Mouse (Mus musculus): ENCODE results near the gene Secisbp2l. TPM values are rescaled to one million over a fixed set of nuclear protein-coding genes. Genes with fewer than 3 reads are reported as not detected.

Gene Secisbp2l
- polyA plus RNA-seq, 1 experiment from 2014 or later = 45.3 TPM

- no peaks in the 10 kb centered on the region for H3K9me3 ChIP-seq (ENCODE audit: low read length)
Observed at GRCm38 (mm10) chr2:125789265-125789664, 6.6 kb upstream of the Secisbp2l start.

GRCm38 (mm10) chr2:125788785-125789184 lies 6.1 kb upstream of the Secisbp2l start:
- H3K4me1 ChIP-seq (ENCODE audit: insufficient read depth, low read depth, low read length) = peaks cover 4% of the 10 kb centered on the region; the same call in 1 of the 2 replicates
- no peak overlapping the region for H3K9ac ChIP-seq (replicated peaks; ENCODE audit: low read depth)
- H3K27ac ChIP-seq (ENCODE audit: low read length) = no peak overlapping the region
- ATAC-seq (no peak), DNase-seq (ENCODE audit: low spot score) (no peak)
- TF ChIP-seq EP300 (IDR thresholded peaks at IDR 0.05) = no peak
- TF ChIP-seq CTCF (IDR thresholded peaks at IDR 0.05) = no peak
- H3K36me3 ChIP-seq (ENCODE audit: insufficient read depth, low read length) = no peaks in the 10 kb centered on the region
- no peaks in the 10 kb centered on the region for H3K9me3 ChIP-seq (ENCODE audit: low read length)
- no peak overlapping the region for H3K4me2 ChIP-seq (replicated peaks; ENCODE audit: low read depth, low read length)
- H3K27me3 ChIP-seq (replicated peaks; ENCODE audit: insufficient read depth, low read length) = no peaks in the 10 kb centered on the region
- WGBS = 44% methylated on average over 3 of the region's 3 CpGs
- no peak overlapping the region for H3K4me3 ChIP-seq (ENCODE audit: low read depth, low read length)

More at GRCm38 (mm10) chr2:125789265-125789664, 6.6 kb upstream of the Secisbp2l start:
- H3K27me3 ChIP-seq (replicated peaks; ENCODE audit: insufficient read depth, low read length) = no peaks in the 10 kb centered on the region
- TF ChIP-seq EP300 (IDR thresholded peaks at IDR 0.05) (no peak), CTCF (IDR thresholded peaks at IDR 0.05) (no peak)
- ATAC-seq (no peak), DNase-seq (ENCODE audit: low spot score) (no peak)
- no peak overlapping the region for H3K27ac ChIP-seq (ENCODE audit: low read length)
- H3K4me3 ChIP-seq (ENCODE audit: low read depth, low read length) = no peak overlapping the region
- peaks cover 4% of the 10 kb centered on the region; the same call in 1 of the 2 replicates for H3K4me1 ChIP-seq (ENCODE audit: insufficient read depth, low read depth, low read length)
- H3K36me3 ChIP-seq (ENCODE audit: insufficient read depth, low read length) = no peaks in the 10 kb centered on the region
- no peak overlapping the region for H3K4me2 ChIP-seq (replicated peaks; ENCODE audit: low read depth, low read length)
- no peak overlapping the region for H3K9ac ChIP-seq (replicated peaks; ENCODE audit: low read depth)
- 73% methylated on average over 5 of the region's 5 CpGs for WGBS

- Histone ChIP-seq H3K9ac (replicated peaks; ENCODE audit: low read depth) (no peak overlapping the region), H3K27me3 (replicated peaks; ENCODE audit: insufficient read depth, low read length) (no peaks in the 10 kb centered on the region), H3K4me3 (ENCODE audit: low read depth, low read length) (no peak overlapping the region), H3K4me1 (ENCODE audit: insufficient read depth, low read depth, low read length) (peaks cover 4% of the 10 kb centered on the region; the same call in 1 of the 2 replicates), H3K36me3 (ENCODE audit: insufficient read depth, low read length) (no peaks in the 10 kb centered on the region), H3K4me2 (replicated peaks; ENCODE audit: low read depth, low read length) (no peak overlapping the region), H3K9me3 (ENCODE audit: low read length) (no peaks in the 10 kb centered on the region), H3K27ac (ENCODE audit: low read length) (no peak overlapping the region)
- no peak for TF ChIP-seq CTCF (IDR thresholded peaks at IDR 0.05)
- TF ChIP-seq EP300 (IDR thresholded peaks at IDR 0.05) = no peak
- ATAC-seq = no peak
- DNase-seq (ENCODE audit: low spot score) = no peak
Observed at GRCm38 (mm10) chr2:125788351-125788750, 5.7 kb upstream of the Secisbp2l start.

GRCm38 (mm10) chr2:125785021-125785420 lies 2.4 kb upstream of the Secisbp2l start:
- Histone ChIP-seq H3K27ac (ENCODE audit: low read length) (no peak overlapping the region), H3K4me1 (ENCODE audit: insufficient read depth, low read depth, low read length) (peaks cover 6% of the 10 kb centered on the region; the same call in 1 of the 2 replicates), H3K27me3 (replicated peaks; ENCODE audit: insufficient read depth, low read length) (no peaks in the 10 kb centered on the region), H3K9ac (replicated peaks; ENCODE audit: low read depth) (no peak overlapping the region), H3K36me3 (ENCODE audit: insufficient read depth, low read length) (no peaks in the 10 kb centered on the region), H3K4me3 (ENCODE audit: low read depth, low read length) (no peak overlapping the region), H3K9me3 (ENCODE audit: low read length) (no peaks in the 10 kb centered on the region), H3K4me2 (replicated peaks; ENCODE audit: low read depth, low read length) (no peak overlapping the region)
- ATAC-seq (no peak), DNase-seq (ENCODE audit: low spot score) (no peak)
- TF ChIP-seq CTCF (IDR thresholded peaks at IDR 0.05) (no peak), EP300 (IDR thresholded peaks at IDR 0.05) (no peak)
- 52% methylated on average over 4 of the region's 4 CpGs for WGBS

- TF ChIP-seq CTCF (IDR thresholded peaks at IDR 0.05) (no peak), EP300 (IDR thresholded peaks at IDR 0.05) (no peak)
- peaks cover 6% of the 10 kb centered on the region; the same call in 1 of the 2 replicates for H3K4me1 ChIP-seq (ENCODE audit: insufficient read depth, low read depth, low read length)
Observed at GRCm38 (mm10) chr2:125784392-125784791, 1.7 kb upstream of the Secisbp2l start.

GRCm38 (mm10) chr2:125783868-125784267 lies 1.2 kb upstream of the Secisbp2l start:
- H3K27ac ChIP-seq (ENCODE audit: low read length) = no peak overlapping the region
- no peak overlapping the region for H3K4me2 ChIP-seq (replicated peaks; ENCODE audit: low read depth, low read length)

More at GRCm38 (mm10) chr2:125784392-125784791, 1.7 kb upstream of the Secisbp2l start:
- Histone ChIP-seq H3K27ac (ENCODE audit: low read length) (no peak overlapping the region), H3K4me2 (replicated peaks; ENCODE audit: low read depth, low read length) (no peak overlapping the region), H3K27me3 (replicated peaks; ENCODE audit: insufficient read depth, low read length) (no peaks in the 10 kb centered on the region), H3K9ac (replicated peaks; ENCODE audit: low read depth) (no peak overlapping the region), H3K36me3 (ENCODE audit: insufficient read depth, low read length) (no peaks in the 10 kb centered on the region), H3K4me3 (ENCODE audit: low read depth, low read length) (no peak overlapping the region), H3K9me3 (ENCODE audit: low read length) (no peaks in the 10 kb centered on the region)
- DNase-seq (ENCODE audit: low spot score) (no peak), ATAC-seq (no peak)
- 64% methylated on average over 4 of the region's 4 CpGs for WGBS

More at GRCm38 (mm10) chr2:125783868-125784267, 1.2 kb upstream of the Secisbp2l start:
- no peak overlapping the region for H3K9ac ChIP-seq (replicated peaks; ENCODE audit: low read depth)
- peaks cover 6% of the 10 kb centered on the region; the same call in 1 of the 2 replicates for H3K4me1 ChIP-seq (ENCODE audit: insufficient read depth, low read depth, low read length)
- H3K9me3 ChIP-seq (ENCODE audit: low read length) = no peaks in the 10 kb centered on the region
- H3K27me3 ChIP-seq (replicated peaks; ENCODE audit: insufficient read depth, low read length) = no peaks in the 10 kb centered on the region
- no peaks in the 10 kb centered on the region for H3K36me3 ChIP-seq (ENCODE audit: insufficient read depth, low read length)
- no peak overlapping the region for H3K4me3 ChIP-seq (ENCODE audit: low read depth, low read length)
- DNase-seq (ENCODE audit: low spot score) = no peak
- ATAC-seq = no peak
- TF ChIP-seq EP300 (IDR thresholded peaks at IDR 0.05) = no peak
- no peak for TF ChIP-seq CTCF (IDR thresholded peaks at IDR 0.05)
- 47% methylated on average over 4 of the region's 4 CpGs for WGBS

All from lung, postnatal 0 days (tissue).